27 mouse cellular contexts compared by ENCODE assay signal in the genomic region with DNA sequence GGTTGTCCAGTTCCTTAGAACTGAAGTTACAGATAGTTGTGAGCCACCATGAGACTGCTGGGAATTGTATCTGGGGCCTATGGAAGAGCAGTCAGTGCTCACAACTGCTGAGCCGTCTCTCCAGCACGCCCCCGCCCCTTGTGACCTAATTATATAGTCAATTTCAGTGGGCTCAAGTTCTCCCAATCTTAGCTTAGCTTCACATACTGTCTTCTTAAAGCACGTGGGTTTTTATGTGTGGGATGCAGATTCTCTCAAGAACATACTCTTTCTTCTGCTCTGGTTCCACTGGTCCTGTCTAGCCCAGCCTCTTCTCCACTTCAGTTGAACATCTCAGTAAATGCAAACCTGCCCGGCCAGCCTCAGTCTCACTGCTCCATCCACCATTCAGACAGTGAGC. TPM values are rescaled to one million over a fixed set of nuclear protein-coding genes. Genes with fewer than 3 reads are reported as not detected.
DNase-seq lines count a peak whose midpoint lies in the region; ATAC-seq lines count a peak whose summit lies in the region.
"Had no signal": no experiment of that assay in that cellular context is flagged by ENCODE, and none has a peak within 500 bp of the region (broad histone marks: within the 10 kb centered on the region; RNA-seq: fewer than 3 reads in every experiment).

No protein-coding gene starts in this region.

- ATAC-seq in frontal cortex, adult (ENCODE audit: low TSS enrichment) = peak; percentile 59
- no peak for ATAC-seq in midbrain, embryonic 11.5 days (ENCODE audit: low FRiP score)
- ATAC-seq: activated CD4-positive, CD25-positive, alpha-beta regulatory T cell, adult 4 months; CD4-positive, CD25-positive, alpha-beta regulatory T cell, adult 4 months; forebrain, embryonic 13.5 days; forebrain, embryonic 15.5 days; Patski had no signal

- DNase-seq in frontal cortex, postnatal 14 days (ENCODE audit: low spot score in 2 of 2) = no peak
- peak; percentile 53 for DNase-seq in heart, adult 11 months
- no peak for DNase-seq in heart, postnatal 25 days (ENCODE audit: low spot score)
- peak; percentile 73 for DNase-seq in right cerebral cortex, adult 18-20 months
- DNase-seq in right cerebral cortex, postnatal 4 days = no peak
- no peak for DNase-seq in midbrain, embryonic 11.5 days (ENCODE audit: low spot score, missing footprints)
- DNase-seq: adrenal gland, adult 8-10 months; adrenal gland, postnatal 14 days; adrenal gland, postnatal 36 days; B cell, adult 2 months; cerebellum, adult 11 months; cerebellum, adult 18-20 months; cerebellum, adult 8-10 months; cerebellum, adult 9-11 months; cerebellum, postnatal 14 days had no signal

- H3K9me3 ChIP-seq in midbrain, embryonic 11.5 days (ENCODE audit: control insufficient read depth, low read length) = no peaks in the 10 kb centered on the region
- H3K9me3 ChIP-seq: embryonic facial prominence, embryonic 10.5 days; embryonic facial prominence, embryonic 12.5 days; forebrain, embryonic 13.5 days; forebrain, embryonic 15.5 days; G1E had no signal

- no peak overlapping the region for H3K4me2 ChIP-seq in midbrain, embryonic 11.5 days
- H3K4me2 ChIP-seq: embryonic facial prominence, embryonic 12.5 days; forebrain, embryonic 13.5 days; forebrain, embryonic 15.5 days had no signal

- no peak overlapping the region for H3K27ac ChIP-seq in midbrain, embryonic 11.5 days (ENCODE audit: low read depth, low read length)
- H3K27ac ChIP-seq: embryonic facial prominence, embryonic 10.5 days; embryonic facial prominence, embryonic 12.5 days; forebrain, embryonic 13.5 days; forebrain, embryonic 15.5 days had no signal

- H3K27me3 ChIP-seq in midbrain, embryonic 11.5 days (ENCODE audit: control insufficient read depth, insufficient read depth, low read length) = no peaks in the 10 kb centered on the region
- H3K27me3 ChIP-seq: CH12.LX; embryonic facial prominence, embryonic 12.5 days; forebrain, embryonic 13.5 days; forebrain, embryonic 15.5 days; Patski had no signal

- no peaks in the 10 kb centered on the region for H3K4me1 ChIP-seq in midbrain, embryonic 11.5 days (ENCODE audit: control insufficient read depth, insufficient read depth, low read length)
- H3K4me1 ChIP-seq: embryonic facial prominence, embryonic 12.5 days had no signal

- no peak overlapping the region for H3K9ac ChIP-seq in midbrain, embryonic 11.5 days (ENCODE audit: low read length)
- H3K9ac ChIP-seq: embryonic facial prominence, embryonic 12.5 days; forebrain, embryonic 13.5 days; forebrain, embryonic 15.5 days had no signal

- H3K36me3 ChIP-seq in midbrain, embryonic 11.5 days (ENCODE audit: control insufficient read depth, insufficient read depth, low read length) = peaks cover 15% of the 10 kb centered on the region
- H3K36me3 ChIP-seq: G1E had no signal

- H3K4me3 ChIP-seq in midbrain, embryonic 11.5 days (ENCODE audit: low read depth, low read length) = no peak overlapping the region
- H3K4me3 ChIP-seq: embryonic facial prominence, embryonic 10.5 days; embryonic facial prominence, embryonic 12.5 days; forebrain, embryonic 13.5 days; forebrain, embryonic 15.5 days had no signal

- intact Hi-C loops in heart, postnatal 25 days (cut with DNase I) = no loop called here

- WGBS in midbrain, embryonic 11.5 days = 91% methylated on average over 5 of the region's 5 CpGs

RNA-seq across cellular contexts. Expression of a gene that starts 30.7 kb away (rescaled TPM):
- not detected for total RNA-seq in heart, postnatal 25 days (2021)
- polyA plus RNA-seq in midbrain, embryonic 11.5 days (2014; fragmentation: Nextera tagmentation; extraction: Ambion mirVana) = 0.83 and 1.4 TPM in 2 replicates
- total RNA-seq: adrenal gland, adult 8-10 months had no signal
- polyA plus RNA-seq: activated CD4-positive, CD25-positive, alpha-beta regulatory T cell, adult 4 months; brain, embryonic 14.5 days; cortical plate, adult 2 months; G1E had no signal

RNA-seq across cellular contexts. Expression of a gene that starts 49.1 kb away (rescaled TPM):
- total RNA-seq in heart, postnatal 25 days (2021) = 1 to 10 TPM; 3.2 to 4.2 TPM
- 9.0 and 10.8 TPM in 2 replicates for polyA plus RNA-seq in midbrain, embryonic 11.5 days (2014; fragmentation: Nextera tagmentation; extraction: Ambion mirVana)

Comparison
In these comparisons a context has a peak if more than half of its experiments do, and no peak if none do; other contexts are left out.
1. DNase-seq: peak in heart, adult 11 months (single experiment) and right cerebral cortex, adult 18-20 months (single experiment); none in frontal cortex, postnatal 14 days (0 of 2), heart, postnatal 25 days (single experiment), right cerebral cortex, postnatal 4 days (single experiment) and midbrain, embryonic 11.5 days (single experiment).